Mouse (Mus musculus) cerebellum, adult 18-20 months (tissue): Measurements from ENCODE around the gene Cstf2.

Source experiments
- DNase-seq, 2 experiments: peaks; one replicate each; pipeline ENCODE4 v3.0.0; 2021

Gene Cstf2

DNA sequence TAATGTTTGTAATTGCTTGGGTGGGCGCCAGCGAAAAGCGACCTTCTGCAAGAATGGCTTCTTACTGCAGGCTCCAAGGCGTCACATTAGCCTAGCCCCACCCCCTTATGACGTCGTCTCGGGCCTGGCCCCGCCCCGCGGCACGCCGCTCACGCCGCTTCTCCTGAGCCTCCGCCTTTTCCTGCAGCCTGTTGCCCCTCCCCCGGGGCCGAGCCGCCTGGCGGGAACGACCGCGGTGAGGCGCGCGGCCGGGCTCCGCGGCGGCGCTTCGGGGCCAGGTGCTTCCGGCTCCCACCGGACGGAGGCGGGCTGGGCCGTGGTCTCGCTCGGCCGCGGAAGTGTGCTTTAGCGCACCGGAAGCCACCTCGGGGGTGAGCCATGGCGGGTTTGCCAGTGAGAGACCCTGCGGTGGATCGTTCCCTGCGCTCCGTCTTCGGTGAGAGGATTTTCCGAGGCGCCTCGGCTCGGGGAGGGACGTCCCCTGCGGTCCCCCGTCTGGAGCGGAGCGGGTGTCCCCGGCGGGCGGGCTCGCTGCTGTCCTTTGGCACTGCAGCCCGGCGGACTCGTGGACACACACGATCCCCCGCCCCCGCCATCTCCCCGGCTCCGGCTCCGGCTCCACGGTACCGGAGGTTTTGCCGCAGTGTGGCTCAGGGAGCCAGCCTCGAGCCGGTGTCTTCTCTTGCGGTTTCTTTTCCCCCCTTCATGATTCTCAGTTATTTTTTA lies at the start of gene Cstf2:
Cstf2 (plus strand) TSS at position 201 of the 726 bp plus-strand sequence.
- DNase-seq, result peak; percentile 93 to 94

DNA sequence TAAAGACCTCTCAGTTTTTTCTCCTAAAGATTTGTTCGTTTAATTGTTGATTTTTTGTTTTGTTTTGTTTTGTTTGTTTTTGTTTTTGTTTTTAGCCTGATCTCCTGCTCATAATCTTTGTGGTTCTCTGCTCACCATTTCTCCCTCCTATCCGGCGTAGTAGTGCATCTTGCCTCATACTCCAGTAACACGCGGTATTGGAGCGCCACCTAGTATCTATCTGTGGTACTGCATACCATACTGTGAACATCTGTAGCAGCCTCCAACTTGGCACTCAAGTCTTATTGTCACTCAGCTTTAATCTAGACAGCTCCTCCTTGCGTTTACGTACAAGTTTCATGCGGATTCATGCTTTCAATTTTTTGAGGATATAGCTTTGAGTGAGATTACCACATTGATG lies 40.0 kb upstream of the Cstf2 start:
- DNase-seq, result peak; percentile 59 to 60

DNA sequence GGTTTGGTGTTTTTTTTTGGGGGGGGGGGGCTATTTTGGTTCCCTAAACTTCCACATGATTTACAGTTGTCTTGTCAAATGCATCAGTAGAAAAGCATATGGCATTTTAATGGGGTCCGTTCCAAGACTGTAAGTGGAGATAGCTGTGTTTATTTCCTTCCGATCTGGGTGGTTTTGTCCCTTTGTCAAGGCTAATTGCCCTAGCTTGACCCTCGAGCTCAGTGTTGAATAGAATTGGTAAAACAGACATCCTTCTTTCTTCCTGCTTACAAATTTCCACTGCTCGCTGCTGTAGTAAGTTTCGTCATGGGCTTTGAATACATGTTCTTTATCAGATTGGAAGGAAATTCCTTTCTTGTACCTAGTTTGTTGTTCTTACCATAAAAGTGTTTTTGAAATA lies 38.3 kb upstream of the Cstf2 start:
- DNase-seq, result no peak

DNA sequence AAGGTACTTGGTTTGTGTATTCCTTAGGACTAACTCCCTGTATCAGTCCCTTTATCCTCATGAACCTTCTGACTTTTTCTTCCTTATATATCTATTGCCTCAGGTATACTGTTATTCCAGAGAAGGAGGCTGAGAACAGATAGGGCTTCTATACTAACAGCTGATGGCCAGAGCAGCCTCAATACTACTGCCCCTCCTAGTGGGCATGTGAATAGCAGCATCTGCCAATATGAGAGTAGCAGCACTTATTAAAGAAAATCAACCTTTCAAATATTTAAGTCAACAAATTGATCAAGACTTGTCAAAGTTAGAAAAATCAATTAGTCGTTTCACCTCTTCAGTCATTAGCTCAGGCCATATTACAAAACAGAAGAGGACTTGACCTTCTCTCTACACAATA lies 10.0 kb upstream of the Cstf2 start:
- no peak for DNase-seq

DNA sequence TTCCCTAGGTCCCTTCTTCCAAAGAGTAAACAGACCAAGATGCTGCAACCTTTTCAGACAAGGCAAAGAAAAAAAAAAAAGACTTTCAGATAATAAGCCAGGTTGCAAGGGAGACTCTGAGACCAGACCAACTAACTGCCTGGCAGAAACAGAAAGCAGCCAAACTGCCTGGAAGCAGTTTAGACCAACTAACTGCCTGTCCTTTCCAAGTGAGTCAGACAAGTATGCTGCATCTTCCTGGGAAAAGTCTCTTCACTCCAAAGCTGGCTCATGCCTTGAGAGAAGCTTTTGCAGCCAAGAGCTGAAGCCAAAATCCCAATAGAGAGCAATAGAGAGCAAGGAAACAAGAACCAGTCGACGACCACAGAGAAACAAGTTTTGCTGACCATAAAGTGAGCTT lies 2.1 kb upstream of the Cstf2 start:
- no peak for DNase-seq

DNA sequence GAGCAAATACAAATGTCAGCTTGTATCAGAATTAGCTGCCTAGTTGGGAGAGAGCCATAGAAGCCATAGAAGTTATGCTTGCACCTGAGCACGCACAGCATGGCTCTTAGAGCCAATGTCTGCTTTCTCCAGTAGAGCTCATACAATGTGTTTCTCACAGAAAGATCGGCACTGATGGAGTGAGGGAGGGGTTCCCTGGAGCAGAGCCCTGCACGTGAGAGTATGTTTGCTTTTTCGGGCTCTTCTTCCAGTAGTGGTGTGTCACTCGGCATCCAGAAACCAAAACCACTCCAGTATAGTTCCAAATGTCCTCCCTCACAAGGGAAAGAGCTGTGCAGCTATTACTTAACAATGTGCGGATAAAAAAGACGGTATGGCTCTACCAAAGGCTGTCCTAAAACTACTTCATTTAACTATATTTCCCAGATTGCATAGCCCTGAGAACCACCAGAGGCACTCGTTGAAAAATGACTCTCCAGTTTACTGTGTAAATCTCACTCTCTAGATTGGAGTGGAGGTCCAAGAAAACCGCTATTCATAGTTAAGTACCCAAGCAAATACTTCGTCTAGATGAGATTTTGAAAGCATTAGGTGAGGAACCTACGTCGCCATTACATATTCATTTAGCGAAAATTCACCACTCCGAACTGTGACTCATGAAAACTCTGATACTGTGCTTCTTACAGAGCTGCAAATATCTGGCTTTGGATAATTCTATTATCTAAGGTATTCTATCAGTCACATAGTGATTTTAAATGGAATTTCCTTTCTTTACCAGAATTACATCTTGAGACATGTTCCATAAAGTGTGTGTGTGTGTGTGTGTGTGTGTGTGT lies 729 bp upstream of the Cstf2 start:
- DNase-seq, result peak in 1 of 2 experiments; percentile 8

DNA sequence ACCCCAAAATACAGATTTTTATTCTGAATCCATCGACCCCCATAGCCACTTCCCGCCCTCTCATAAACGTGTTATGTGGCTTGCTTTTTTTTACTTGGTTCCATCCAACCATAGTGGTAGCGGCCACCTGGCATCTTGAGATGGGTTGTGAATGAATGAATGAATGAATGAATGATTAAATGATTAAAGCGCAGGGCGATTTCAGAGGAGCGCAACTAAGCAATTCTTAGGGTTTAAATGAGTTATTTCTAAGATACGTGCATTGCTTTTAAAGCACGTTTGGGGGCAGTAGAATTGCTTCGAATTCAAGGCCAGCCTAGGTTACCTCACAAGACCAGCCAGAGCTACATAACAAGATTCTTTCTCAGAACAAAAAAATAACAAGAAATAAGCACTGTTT lies 777 bp downstream of the Cstf2 start:
- DNase-seq, result peak in 1 of 2 experiments; percentile 12

DNA sequence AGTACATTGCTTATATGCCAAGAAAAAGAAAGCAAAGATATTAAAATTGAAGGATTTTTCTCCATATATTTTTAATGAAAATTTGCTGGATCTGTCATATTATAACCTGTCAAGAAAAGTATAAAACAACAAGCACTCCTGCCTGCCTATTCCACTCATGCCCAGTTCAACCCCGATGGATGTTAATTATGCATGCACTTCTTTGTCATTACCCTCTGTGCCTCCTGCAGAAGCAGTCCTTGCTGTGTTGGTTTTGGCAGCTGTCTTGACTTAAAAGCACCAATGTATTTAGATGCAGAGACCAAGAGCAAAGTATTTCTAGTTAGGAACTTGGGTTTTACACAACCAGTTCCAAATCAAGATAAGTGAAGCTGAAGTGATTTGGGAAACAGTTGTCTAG lies 26.5 kb downstream of the Cstf2 start:
- no peak for DNase-seq

DNA sequence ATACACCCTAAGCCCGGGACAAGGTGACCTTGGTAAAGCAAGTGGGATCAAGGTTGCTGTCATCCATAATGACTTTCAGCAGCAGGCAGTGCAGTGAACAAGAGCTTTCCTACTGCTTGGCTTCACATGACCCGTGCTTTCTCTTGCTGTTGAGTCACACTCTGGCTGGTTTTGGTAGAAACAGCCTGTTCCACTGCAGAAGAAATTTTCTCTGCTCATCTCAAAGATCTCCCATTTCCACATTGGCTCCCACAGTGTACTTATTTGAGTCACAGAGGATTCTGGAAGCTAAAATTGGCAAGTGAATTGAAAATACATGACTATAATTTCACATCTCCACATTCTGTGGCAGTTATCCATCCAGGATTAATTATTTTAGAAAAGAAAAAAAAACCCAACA lies 43.7 kb downstream of the Cstf2 start:
- no peak for DNase-seq

DNA sequence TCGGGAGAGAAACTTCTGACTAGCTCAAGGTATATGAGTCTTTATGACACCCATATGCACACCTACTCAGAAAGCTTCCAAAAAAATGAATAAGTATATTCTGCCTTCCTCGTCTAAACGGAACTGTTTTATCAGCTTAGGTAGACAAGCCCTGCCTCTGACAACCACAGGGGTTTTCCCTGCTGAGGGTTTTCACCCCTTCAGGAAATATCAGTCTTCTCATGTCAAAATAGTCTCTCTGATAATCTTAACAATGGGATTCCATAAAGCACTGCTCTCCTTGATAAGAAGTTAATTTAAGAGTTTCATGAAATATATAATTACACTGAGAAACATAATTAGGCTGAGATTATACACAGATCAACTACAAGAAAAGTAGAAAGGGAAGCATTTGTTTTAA lies 52.8 kb downstream of the Cstf2 start:
- no peak for DNase-seq

DNA sequence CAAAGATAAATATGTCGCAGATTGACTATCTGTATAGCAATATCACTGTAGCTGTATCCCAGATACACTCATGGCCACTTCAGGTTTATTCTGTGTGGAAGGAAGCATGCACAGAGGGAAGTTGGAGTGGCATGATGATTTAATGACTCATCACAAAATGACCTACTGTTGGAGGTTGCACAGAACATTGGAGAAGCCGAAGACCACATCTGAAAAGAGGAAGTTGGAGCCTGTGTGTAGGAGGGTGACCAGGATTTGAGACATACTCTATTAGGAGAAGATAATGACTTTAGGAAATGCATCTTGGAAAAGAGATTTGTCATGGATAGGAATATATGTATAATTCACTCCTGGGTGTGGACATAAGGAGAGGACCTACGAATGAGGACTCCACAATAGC lies 57.4 kb downstream of the Cstf2 start:
- no peak for DNase-seq

DNA sequence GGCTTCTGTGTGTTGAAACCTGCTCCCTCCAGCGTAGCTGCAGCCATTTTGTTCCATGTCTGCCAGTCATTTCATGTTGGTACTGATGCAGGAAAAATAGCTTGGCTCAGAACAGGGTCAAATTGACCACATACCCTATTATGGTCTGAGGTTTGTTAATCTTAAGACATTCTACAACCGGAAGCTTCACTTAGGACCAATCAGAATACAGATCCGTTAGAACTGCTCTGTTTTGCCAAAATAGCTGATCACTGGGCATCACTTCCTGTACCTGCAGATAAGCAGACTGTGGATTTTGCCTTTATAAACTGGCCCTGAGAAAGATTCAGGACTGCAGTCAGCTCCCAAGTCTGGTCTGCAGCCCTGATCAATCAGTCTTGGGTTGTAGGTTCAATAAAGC lies 69.6 kb downstream of the Cstf2 start:
- no peak for DNase-seq

DNA sequence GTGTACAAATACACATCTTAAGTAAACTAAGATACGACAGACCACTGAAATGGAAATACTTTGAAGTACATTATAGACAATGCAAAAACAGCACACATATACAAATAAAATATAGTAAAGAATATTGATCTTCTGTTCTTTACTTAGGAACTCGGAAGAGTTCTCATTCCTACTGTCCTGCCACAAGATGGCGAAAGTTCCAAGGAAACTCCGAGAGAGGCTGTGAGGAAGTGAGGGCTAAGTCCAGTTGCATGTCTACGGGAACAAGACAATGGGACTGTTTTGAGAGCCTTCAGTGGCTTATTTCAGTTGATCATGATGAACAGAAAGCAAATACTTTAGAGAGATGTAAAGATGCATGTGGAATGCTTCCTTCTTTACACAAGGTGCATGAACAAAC lies 73.3 kb downstream of the Cstf2 start:
- peak; percentile 9 to 15 for DNase-seq

DNA sequence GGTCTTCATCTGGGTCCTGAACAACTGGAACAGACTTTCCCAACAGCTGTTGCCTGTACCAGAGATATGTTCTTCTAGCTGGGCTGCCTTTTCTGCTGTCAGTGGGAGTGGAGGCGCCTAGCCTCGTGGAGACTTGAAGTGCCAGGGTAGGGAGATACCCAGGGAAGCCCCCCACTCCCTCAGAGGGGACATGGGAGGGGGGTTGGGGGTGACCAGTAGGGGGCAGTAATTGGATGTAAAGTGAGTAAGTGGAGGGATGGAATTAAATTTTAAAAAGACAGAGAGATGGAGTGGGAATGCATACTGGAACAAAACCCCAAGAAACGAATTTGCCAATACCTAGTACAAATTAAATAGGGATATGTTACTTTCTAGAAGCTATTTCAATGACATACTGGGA lies 74.8 kb downstream of the Cstf2 start:
- DNase-seq, result no peak
